10 mouse cellular contexts compared by ENCODE assay signal in genomic region chr19:35170554-35170953, GRCm38 (mm10).
"Had no signal": no experiment of that assay in that cellular context is flagged by ENCODE, and none has a peak within 500 bp of the region (broad histone marks: within the 10 kb centered on the region; RNA-seq: fewer than 3 reads in every experiment).

No protein-coding gene starts in this region.

- H3K27me3 ChIP-seq: limb, embryonic 12.5 days; lung, embryonic 15.5 days; midbrain, embryonic 13.5 days had no signal

- DNase-seq: kidney, adult 11 months; kidney, postnatal 4 days; lung, postnatal 14 days; thymus, adult 2 months; thymus, postnatal 25 days had no signal

- H3K4me1 ChIP-seq: limb, embryonic 12.5 days; lung, embryonic 15.5 days; midbrain, embryonic 13.5 days had no signal

- H3K4me2 ChIP-seq: limb, embryonic 12.5 days; lung, embryonic 15.5 days; midbrain, embryonic 13.5 days had no signal

- H3K4me3 ChIP-seq: limb, embryonic 12.5 days; lung, embryonic 15.5 days; midbrain, embryonic 13.5 days had no signal

- H3K27ac ChIP-seq: kidney, postnatal 0 days; limb, embryonic 12.5 days; lung, embryonic 15.5 days; macrophage; midbrain, embryonic 13.5 days had no signal

- H3K36me3 ChIP-seq: limb, embryonic 12.5 days; lung, embryonic 15.5 days; midbrain, embryonic 13.5 days had no signal

- H3K9ac ChIP-seq: limb, embryonic 12.5 days; lung, embryonic 15.5 days; midbrain, embryonic 13.5 days had no signal

- ATAC-seq: midbrain, embryonic 13.5 days had no signal

- H3K9me3 ChIP-seq: limb, embryonic 12.5 days; lung, embryonic 15.5 days; midbrain, embryonic 13.5 days had no signal
